Mouse (Mus musculus) heart, embryonic 10.5 days (tissue): ENCODE results near the gene Mageb18. TPM values are rescaled to one million over a fixed set of nuclear protein-coding genes. Genes with fewer than 3 reads are reported as not detected.

Experiments used
- DNase-seq: peaks from one replicate; pipeline ENCODE4 v3.0.0-alpha.2; 2017; ENCODE audit warnings: low spot score
- H3K27ac ChIP-seq: fragments of 300-500 bp; sonication (generic); 2 replicates; pipeline ENCODE4 v1.5.1; 2016; ENCODE audit warnings: mild to moderate bottlenecking
- H3K27me3 ChIP-seq: fragments of 300-500 bp; sonication (generic); 2 replicates; pipeline ENCODE4 v1.6.1; 2016; ENCODE audit warnings: mild to moderate bottlenecking; ENCODE audit not compliant: poor library complexity, insufficient read depth, severe bottlenecking
- H3K36me3 ChIP-seq: fragments of 300-500 bp; sonication (generic); 2 replicates; pipeline ENCODE4 v1.6.1; 2016; ENCODE audit warnings: mild to moderate bottlenecking, moderate library complexity
- H3K4me1 ChIP-seq: fragments of 300-500 bp; sonication (generic); 2 replicates; pipeline ENCODE4 v1.6.1; 2016; ENCODE audit warnings: mild to moderate bottlenecking
- H3K4me3 ChIP-seq: fragments of 300-500 bp; sonication (generic); 2 replicates; pipeline ENCODE4 v1.5.1; 2016; ENCODE audit warnings: mild to moderate bottlenecking, moderate library complexity
- H3K9me3 ChIP-seq: fragments of 300-500 bp; sonication (generic); 2 replicates; pipeline ENCODE4 v1.6.1; 2016; ENCODE audit warnings: mild to moderate bottlenecking, moderate library complexity
- WGBS: fragments of 180-500 bp; shearing (Covaris S2); methylation state at CpG from one replicate; pipeline ENCODE4 v1.1.7; 2016; 5-methylcytosine and 5-hydroxymethylcytosine counted together
- polyA plus RNA-seq: library from polyadenylated mRNA; unstranded; fragments of >200 nt; fragmentation: Nextera tagmentation; extraction: Ambion mirVana; gene quantifications from 2 replicates; pipeline ENCODE4 v1.2.1, GENCODE M21; 2016

The Mageb18 gene
- polyA plus RNA-seq, 1 experiment from 2014 or later = not detected

GRCm38 (mm10) chrX:92323599-92323998, 275.8 kb downstream of the Mageb18 start:
- H3K4me1 ChIP-seq = no peaks in the 10 kb centered on the region
- no peaks in the 10 kb centered on the region for H3K36me3 ChIP-seq
- no peaks in the 10 kb centered on the region for H3K9me3 ChIP-seq
- no peaks in the 10 kb centered on the region for H3K27me3 ChIP-seq
- no peak for DNase-seq
- 37% methylated on average over 1 of the region's 1 CpGs for WGBS
- H3K27ac ChIP-seq = no peak overlapping the region
- H3K4me3 ChIP-seq = no peak overlapping the region

GRCm38 (mm10) chrX:92280619-92281018, 318.8 kb downstream of the Mageb18 start:
- Histone ChIP-seq H3K4me1 (no peaks in the 10 kb centered on the region), H3K9me3 (no peaks in the 10 kb centered on the region), H3K4me3 (no peak overlapping the region), H3K36me3 (no peaks in the 10 kb centered on the region), H3K27ac (no peak overlapping the region), H3K27me3 (no peaks in the 10 kb centered on the region)
- DNase-seq = no peak

Other genes starting within 250 kb of the Mageb18 start
- not detected in 2 replicates for gene Gm5941, start 109.6 kb downstream of the Mageb18 start, polyA plus RNA-seq